Mouse (Mus musculus) kidney, postnatal 14 days (tissue): ENCODE measurements around the gene Cipc.
A peak's percentile ranks its signal among the peaks of the same experiment; 100 is the strongest.

ENCODE experiments used
- DNase-seq: peaks from one replicate; pipeline ENCODE4 v3.0.0; 2022; ENCODE audit warnings: mixed read lengths

The Cipc gene

DNA sequence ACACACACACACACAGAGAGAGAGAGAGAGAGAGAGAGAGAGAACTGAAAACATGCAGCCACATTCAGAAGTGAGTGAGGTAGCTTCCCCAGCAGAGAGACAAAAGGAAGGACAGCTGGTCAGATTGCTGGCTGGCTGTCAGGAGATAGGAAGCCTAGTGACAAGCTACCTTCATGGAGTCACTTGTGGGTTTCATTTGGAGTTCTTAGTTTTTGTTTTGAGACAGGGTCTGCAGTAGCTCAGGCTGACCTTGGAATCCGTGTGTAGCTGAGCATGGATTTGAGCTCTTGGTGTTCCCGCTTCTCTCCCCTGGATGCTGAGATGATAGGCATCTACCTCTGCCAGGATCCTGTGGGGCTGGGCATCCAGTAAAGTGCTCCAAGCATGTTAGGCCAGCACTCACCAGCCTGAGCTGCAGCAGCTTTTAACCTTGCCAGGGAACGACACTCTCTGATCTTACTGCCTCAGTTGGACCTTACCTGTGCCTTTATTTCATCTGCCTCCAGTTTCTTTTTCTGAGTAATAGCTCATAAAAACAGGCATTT is 14.0 kb downstream of the Cipc start:
- DNase-seq: no peak

DNA sequence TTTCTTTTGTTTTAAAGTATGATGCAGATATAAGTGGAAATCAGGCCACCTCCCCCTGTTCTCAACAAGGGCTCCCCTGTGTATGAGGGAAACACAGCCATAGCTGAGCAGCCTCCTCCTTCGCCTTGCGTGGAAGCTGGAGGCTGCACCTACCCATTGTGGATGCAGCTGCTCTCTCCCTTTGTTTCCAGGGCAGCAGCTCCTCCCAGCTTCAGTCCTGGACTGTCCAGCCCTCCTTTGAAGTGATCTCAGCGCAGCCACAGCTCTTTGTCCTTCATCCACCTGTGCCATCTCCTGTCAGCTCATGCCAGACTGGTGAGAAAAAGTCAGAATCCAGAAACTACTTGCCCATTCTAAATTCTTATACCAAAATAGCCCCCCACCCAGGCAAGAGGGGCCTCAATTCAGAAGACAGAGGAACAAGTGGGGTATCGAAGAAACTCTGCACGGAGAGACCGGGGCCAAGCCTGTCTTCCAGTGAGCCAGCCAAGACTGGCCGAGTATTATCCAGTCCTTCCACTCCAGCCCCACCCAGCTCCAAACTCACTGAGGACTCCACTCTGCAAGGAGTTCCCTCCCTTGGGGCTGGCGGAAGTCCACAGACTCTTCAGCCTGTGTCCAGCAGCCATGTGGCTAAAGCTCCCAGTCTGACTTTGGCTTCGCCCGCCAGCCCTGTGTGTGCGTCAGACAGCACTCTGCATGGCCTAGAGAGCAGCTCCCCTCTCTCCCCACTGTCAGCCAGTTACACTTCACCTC is 14.9 kb downstream of the Cipc start:
- no peak for DNase-seq

DNA sequence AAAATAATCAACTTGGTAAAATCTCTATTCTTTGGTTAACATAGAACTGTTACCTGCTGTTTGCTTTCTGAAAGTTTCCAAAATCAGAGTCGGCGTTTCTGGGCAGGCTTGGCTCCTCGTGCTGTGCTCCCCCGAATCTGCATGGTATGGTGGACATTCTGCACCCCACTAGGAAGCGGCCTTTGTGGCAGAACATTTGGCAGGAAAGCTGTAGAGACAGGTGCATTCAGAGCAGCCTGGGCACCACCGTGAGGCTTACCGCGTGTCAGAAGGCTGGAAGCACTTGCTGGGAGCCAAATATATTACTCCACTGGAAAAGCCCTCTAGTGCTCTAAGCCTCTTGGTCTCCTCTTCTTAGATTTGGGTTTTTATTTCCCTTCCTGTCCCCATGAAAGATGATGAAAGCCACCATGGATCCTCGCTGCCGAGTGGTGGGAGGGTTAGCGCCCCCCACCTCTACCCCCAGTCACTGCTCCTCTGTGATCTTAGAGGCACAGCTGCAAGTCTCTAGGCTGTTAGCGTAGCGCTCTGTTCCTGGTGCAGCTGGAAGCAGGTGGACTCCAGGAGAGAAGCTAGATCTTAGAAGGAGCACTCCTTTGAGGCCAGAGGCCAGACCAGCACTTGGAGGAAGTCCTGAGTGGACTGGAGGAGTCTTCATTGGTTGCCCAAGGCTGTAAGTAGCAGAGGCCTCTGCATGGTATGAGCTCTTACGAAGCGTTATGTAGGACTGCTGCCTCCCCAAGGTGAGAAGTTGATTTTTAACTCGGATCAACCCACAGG is 17.6 kb downstream of the Cipc start:
- no peak for DNase-seq

DNA sequence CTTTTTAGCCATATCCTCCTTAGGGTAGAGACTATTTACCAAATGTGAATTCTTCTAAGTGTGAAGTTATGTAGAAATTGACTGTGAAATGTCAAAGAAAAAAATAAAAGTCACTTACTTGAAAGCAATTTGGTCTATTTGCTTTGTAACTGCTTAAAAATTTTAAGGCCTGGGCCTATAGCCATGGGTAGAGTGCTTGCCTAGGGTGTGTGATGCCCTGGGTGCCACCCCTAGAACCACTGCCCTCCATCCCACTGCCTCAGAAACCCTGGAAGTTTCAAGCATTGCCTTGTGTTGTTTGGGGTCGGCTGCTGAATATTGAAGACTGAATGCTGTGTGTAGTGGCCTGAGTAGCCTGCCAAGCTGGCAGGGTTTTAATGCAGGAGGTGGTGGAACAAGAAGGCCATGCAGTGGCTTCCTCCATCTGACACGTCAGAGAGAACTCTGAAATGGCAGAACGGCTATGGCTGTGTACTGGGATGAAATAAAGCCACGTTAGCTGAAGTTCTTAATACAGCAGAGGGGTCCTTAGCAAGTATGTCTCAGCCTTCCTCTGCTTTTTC is 18.5 kb downstream of the Cipc start:
- no peak for DNase-seq

DNA sequence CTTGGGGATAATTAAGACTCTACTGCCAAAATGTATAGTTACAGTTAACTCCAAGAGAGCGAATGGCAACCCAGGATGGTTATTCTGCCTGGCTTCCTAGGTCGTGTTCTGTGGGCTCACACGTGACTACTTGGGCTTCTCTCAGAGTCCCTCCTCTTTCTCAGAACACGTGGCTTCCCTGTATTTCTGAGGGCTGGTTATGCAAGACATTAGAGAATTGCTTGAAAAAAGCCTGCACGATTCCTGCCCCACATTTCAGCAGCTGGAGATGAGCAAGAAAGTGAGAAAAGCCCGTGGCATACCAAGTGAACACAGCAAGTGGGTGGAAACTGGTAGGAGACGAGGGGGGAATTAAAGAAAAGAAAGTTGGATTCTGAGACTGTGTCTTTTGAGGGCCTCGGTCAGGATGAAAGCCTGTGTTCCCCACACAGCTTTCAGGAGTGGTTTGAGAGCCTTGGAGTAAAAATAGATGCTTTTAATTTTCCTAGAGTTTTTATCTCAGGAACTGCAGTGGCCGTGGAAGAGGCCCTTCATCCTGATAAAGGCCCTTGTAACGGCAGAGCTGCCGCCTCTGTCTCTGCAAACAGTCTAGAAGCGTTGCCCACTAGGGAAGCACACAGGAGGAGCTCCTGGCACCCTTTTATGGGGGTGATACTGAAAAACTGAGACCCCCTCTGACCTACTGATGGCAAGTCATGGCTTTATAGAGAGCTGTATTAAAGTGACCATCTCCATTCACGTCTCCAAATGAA is 21.8 kb downstream of the Cipc start:
- no peak for DNase-seq

DNA sequence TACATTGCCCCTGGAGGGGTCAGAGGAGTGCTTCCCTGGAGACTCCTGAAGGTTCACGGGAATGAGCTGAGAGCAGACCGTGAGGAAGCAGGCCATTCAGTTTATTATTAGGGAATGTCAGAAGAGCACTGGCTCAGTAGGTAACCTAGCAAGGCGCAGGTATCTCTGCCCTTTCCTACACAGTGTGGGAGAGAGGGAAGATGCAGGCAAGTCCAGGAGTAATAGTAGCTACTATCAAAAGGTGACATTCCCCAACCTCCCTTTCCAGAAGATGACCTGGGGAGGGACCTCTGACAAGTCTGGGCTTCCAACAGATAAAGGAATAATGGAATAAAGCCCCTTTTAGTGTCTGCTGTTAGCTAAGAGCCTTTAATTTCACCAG is 22.4 kb downstream of the Cipc start:
- no peak for DNase-seq

DNA sequence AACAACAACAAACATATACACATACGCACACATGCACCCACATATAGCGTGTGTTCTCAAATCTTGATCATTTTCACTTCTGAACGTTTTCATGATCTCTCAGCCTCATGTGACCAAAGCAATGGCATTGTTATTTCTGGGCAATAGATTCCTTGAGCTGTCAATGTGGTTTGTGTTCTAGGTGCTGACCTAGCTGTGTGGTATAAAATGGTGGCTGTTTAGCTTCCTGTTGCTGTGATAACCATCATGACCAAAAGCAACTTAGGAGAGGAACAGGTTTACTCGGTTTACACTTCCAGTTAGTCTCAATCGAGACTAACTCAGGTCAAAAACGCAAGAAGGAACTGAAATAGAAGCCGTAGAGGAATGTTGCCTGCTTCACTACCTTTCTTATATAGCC is 24.2 kb downstream of the Cipc start:
- DNase-seq: no peak

DNA sequence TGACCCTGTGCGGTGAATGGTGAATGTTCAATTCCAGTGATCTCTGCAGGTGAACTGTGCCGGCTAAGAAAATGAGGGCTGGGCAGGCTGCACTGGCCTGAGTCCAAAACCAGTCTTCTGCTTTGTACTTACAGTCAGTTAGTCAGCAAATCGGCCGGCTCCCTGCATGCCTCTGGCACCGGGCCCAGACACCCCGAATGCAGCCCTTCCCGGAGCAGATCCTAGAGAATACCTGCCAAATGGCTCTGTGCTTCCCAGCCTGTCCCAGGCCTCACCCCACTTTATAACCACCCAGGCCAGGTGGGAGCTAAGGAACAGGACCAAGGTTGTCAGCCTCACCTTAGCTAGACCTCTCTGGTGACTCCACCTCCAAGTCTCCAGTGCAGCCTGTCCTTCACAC is 26.4 kb downstream of the Cipc start:
- DNase-seq: peak; percentile 91

DNA sequence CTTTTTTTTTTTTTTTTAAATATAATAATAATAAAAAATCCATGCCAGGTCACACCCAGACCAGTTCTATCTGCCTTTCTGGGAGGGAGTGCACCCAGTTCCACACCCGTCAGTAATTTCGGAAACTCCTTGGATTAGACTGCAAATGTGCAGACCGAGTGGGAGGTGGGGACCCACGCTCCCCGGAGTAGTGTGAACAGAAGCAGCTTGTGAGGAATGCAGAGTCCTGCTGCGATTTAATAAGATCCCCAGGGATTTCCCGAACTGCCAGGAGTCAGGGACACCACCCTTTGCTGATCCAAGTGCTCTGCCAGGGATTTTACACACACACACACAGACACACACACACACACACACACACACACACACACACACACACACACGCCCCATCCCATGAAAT is 26.9 kb downstream of the Cipc start:
- DNase-seq: no peak

DNA sequence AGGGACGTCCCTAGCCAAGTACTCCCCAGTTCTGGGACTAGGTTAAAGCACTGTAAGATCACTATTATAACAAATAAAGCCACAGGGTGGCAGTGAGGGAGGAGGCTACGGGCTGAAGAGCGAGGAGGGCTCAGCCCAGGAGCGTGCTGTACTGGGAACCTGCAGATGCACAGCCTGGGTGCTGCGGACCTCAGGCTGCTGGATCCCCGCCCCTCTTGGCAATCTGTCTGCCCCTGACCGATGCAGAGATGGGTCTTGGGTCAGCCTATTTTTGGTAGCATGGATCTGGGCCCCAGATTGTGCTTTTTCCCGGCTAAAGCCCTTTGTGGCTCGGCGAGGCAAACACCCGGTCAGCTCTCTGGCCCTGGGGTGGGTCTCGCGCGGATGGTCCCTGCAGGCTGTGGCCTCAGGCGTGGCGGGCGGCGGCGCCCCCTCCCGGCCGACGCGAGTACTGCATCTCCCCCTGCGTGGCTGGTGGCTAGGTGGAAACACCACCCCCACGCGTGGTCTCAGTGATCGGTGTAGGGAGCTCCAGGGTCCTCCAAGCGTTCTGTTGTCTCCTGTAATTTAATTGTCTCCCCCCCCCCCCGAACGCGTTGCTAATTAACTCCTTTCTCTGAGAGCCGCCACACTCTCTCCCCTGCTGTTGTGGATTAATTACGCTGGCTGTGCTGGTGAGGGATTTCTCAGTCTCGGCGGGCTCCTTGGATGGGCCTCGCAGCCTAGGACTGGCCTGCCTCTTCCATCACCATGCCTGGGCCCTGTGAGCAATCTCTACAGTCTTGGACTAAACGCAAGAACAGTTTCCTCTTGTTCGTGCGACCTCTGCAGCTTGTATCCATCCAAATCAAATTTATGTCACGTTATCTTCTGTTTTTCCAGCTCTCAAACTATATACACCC is 27.8 kb downstream of the Cipc start:
- peak; percentile 67 for DNase-seq

DNA sequence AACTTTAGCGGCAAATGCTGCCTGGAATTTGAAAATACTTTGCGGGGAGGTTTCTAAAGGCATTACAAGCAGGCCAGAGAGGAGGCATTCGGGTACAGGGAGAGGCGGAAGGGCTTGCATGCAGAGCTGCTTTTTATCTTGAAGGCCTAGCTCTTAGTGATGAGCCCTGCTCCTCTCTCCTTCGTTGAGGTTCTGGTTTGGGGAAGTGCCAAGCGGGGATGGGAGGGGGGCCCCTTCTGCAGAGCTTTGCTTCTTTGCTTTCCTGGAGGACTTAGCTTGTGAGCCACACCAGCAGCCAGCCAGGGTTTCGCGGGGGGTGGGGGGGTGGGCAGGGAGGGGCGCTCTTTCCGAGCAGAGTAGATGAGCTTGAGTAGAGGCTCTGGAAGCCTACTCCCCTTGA is 28.9 kb downstream of the Cipc start:
- DNase-seq: no peak

DNA sequence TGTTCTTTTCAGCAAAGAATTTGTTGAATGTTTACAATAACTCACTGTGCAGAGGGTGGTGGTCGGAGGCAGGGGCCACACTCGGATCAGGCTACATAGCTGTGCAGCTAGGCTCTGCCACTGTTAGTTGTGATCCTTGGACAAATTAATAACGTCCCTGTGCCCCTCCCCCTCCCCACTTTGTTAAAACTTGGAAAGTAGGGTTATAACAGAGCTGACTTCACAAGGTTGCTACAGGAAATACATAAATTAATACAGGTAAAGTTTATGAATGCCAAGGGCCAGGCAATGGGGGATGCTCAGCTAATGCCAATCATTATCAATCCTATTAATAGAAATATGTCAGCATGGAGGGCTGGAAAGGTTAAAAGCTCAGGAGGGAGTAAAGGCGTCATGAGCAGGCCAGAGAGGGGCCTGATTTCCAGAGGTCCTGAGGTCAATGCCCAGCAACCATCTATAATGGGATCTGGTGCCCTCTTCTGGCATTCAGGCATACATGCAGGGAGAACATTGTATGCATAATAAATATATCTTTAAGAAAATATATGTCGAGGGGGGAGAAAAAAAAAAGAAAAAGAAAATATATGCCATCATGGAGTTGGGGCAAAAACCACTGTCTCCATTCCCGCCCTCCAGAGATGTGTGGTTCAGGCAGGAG is 29.8 kb downstream of the Cipc start:
- no peak for DNase-seq

DNA sequence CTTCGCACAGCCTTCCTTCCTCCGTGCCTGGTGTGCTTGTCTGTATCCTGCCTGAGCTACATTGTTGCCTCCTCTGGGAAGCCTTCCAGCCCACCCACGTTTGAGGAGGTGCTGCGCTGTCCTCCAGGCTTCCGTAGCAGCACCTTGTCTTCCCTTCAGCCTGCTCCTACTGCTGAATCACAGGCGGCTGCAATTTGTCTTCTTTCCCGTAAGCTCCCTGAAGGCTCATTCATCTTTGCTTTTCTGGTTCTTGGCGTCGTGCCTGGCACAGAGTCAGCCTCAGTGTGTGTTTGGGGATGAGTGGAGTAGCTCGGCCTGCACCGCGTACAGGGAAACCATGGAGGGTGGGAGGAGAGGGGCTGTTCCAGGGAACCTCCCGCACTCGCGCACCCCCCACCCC is 31.0 kb downstream of the Cipc start:
- DNase-seq: peak; percentile 29

DNA sequence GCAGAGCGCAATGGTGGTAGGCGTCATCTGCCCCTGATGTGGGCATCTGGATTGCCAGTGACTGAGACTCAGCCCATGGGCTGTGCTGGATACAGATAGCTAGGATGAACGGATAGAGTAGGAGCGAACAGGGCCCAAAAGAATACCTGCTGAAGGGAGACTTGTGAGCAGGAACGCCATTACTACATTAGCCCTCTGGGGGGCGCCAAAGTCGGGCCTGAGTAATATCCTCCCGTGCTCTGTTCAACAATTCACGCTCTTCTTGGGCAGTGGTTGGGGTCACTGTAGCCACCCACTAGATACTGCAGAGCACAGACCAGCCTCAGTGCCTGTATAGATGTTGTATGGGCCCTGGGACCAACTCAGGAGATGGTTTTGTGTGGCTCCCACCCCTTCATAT is 34.3 kb downstream of the Cipc start:
- DNase-seq: no peak

DNA sequence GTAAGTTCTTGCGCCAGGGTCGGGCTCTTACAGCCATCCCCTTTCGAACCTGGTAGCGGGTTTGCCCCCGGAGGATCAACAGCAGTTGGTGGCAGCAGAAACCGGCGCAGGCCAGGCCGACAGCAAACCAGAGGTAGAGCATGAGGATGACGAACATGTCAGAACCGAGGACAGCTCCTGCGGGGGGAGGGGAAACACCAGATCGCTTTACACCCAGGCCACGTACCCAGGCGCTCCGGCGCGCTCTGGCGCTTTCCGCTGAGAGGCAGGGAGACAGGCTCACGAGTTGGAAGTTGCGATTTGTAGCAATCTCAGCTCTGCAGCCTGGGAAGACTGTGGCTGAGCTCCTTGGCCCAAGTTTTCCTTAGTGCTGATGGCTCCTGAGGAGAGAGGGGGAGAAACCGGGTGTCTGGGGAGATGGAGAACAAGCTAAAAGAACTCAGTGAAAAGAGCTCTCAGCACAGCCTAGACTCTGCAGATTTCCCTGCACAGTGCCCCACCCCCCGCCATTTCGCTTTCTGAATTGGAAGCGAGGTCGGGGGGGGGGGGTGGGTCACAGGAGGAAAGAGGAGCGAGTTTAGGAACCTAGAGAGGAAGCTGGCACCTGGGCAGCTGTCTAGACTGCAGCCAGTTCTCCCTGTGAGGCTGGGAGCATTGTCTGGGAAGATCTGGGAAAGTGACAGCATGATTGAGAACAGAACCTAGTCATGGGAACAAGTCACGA is 36.8 kb downstream of the Cipc start:
- peak; percentile 66 for DNase-seq

DNA sequence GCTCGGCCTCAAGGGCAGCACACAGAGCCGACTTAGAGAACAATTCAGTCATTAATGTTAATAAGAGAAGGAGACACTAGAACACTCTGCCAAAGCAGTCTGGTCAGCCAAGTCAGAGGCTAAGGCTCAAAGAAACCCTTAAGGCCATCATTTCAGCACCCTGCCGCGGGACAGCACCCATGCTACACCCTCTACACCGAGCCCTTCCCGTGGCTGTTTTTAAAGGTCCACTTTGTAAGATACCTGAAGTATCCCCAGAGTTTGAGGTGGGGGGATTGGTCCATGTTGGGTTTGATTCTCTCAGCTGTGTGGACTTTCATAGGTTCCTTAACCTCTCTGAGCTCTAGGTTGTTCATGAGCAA is 37.3 kb downstream of the Cipc start:
- DNase-seq: peak; percentile 66

DNA sequence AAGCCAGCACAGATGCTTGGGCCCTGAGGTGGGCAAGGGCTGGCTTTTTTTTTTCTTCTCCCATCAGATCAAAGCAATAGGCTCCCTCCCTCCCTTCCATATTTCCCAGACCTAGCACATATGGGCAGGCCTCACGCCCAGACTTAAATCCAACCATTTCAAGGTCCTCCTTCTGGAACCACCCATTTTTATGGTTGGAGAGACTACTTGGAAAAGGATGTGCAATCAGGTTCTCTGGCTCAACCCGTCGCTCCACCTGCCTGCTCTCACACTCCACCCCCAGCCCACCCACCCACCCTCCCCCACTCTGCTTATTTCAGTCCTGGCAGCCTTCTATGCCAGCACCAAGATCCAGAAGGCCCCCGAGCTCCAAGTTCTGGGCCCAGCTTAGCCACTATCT is 39.7 kb downstream of the Cipc start:
- DNase-seq: no peak

DNA sequence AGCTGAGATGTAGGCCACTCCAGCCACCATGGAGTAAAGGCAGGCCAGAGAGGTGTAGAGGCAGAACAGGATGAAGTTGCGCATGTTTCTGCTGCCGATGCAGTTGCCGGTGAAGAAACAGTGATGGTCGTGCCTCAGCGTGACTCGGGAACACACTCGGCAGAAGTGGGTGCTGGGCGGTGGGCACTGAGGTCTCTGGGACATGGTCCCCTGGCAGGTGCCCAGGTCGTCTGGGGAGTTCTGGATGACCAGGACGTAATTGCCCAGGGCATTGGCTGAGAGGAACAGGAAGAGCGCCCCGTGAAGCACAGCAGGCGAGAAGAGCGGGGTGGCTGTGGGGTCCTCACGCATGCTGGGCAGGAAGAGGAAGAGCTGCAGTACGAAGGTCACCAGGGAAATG is 41.4 kb downstream of the Cipc start:
- no peak for DNase-seq

DNA sequence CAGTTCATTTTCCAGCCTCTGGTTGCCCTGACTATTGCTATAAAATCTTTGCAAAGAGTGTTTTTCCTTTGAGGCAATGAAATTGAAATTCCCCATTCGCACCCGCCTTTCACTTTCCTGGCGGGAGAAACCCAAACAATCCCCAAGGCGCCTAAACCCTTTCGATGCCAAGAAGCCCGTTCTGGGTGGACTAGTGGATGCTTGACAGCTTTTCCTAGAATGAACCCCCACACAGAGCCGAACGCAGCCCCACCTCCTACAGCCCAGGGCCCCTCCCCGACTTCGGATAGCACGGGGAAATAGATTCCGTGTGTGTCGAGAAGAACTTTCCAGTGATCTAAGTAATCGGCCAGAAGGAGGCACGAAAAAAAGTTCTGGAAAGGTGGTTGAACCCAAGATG is 42.5 kb downstream of the Cipc start:
- DNase-seq: no peak

DNA sequence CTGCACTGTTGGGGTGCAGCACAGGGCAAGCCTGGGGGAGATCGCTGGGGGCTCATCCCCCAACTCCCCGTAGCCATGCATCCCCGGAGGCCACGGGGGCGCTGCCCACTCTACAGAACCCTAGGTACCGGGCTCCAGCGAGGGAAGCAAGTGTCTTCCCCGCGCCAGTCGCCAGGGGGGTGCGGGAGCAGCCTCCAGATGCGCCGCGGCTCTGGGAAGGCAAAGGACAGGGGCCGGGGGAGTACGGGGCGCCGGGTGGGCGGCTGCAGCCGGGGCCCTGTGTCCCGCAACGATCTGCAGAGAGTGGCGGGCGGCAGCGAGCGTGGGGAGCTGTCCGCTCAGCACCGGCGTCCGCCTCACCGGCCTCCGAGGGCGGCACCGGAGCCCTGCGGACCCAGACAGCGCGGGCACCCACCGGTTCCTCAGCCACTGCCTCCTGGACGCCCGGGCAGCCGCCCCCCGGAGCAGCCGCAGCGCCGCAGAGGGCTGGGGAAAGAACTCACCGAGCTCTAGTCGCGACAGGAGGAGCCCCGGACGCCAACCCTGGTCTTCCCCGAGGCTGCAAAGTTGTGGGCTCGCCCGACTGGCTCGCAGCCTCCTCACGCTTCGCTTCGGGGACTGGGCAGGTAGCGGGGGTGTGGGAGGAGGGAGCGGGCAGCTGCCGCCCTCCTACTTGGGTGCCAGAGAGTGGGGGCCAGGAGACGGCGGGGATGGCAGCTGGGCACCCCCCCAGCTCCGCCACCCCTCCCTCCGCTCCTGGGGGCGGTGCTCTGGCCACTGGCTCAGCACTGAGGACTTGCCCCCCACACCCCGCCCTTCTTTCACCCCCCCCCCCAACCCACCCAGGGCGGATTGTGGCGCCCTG is 43.3 kb downstream of the Cipc start, which contains the start of gene Zdhhc22:
Gene Zdhhc22 (minus strand): TSS at position 541 of the 865 bp plus-strand sequence.
- peak; percentile 50 for DNase-seq
